10 mouse cellular contexts compared by ENCODE assay signal in genomic region chr17:66680662-66681061, GRCm38 (mm10).
A peak's percentile ranks its signal among the peaks of the same experiment; 100 is the strongest.
DNase-seq lines count a peak whose midpoint lies in the region; ATAC-seq lines count a peak whose summit lies in the region.
"Had no signal": no experiment of that assay in that cellular context is flagged by ENCODE, and none has a peak within 500 bp of the region (broad histone marks: within the 10 kb centered on the region; RNA-seq: fewer than 3 reads in every experiment).

No protein-coding gene starts in this region.

- no peaks in the 10 kb centered on the region for H3K27me3 ChIP-seq in liver, embryonic 11.5 days (replicated peaks; ENCODE audit: control insufficient read depth, insufficient read depth, low read length)
- H3K27me3 ChIP-seq: embryonic facial prominence, embryonic 15.5 days; limb, embryonic 15.5 days had no signal

- H3K4me2 ChIP-seq in liver, embryonic 11.5 days = no peak overlapping the region
- H3K4me2 ChIP-seq: embryonic facial prominence, embryonic 15.5 days; limb, embryonic 15.5 days had no signal

- no peaks in the 10 kb centered on the region for H3K36me3 ChIP-seq in liver, embryonic 11.5 days (ENCODE audit: control insufficient read depth, insufficient read depth, low read length)
- H3K36me3 ChIP-seq: embryonic facial prominence, embryonic 15.5 days had no signal

- H3K9ac ChIP-seq in liver, embryonic 11.5 days (ENCODE audit: low read depth, low read length) = no peak overlapping the region
- H3K9ac ChIP-seq: embryonic facial prominence, embryonic 15.5 days; limb, embryonic 15.5 days had no signal

- peak; percentile 52 for DNase-seq in liver
- DNase-seq in liver, embryonic 11.5 days (ENCODE audit: low spot score) = no peak
- DNase-seq in NIH3T3 (ENCODE audit: low read depth) = peak; percentile 85
- DNase-seq in c-Kit-positive CD71-positive TER-119-positive erythroid progenitor cells, embryonic 14.5 days (ENCODE audit: low spot score) = peak; percentile 6
- DNase-seq in gastrocnemius, postnatal 10 days = peak; percentile 65
- peak; percentile 54 for DNase-seq in large intestine, adult 2 months (ENCODE audit: low read depth, low spot score)

- no peak overlapping the region for H3K27ac ChIP-seq in liver, embryonic 11.5 days (ENCODE audit: low read depth, low read length)
- H3K27ac ChIP-seq: embryonic facial prominence, embryonic 15.5 days; limb, embryonic 15.5 days had no signal

- no peaks in the 10 kb centered on the region for H3K4me1 ChIP-seq in liver, embryonic 11.5 days (replicated peaks; ENCODE audit: control insufficient read depth, insufficient read depth, low read length)
- H3K4me1 ChIP-seq: embryonic facial prominence, embryonic 15.5 days; limb, embryonic 15.5 days had no signal

- H3K4me3 ChIP-seq in liver, embryonic 11.5 days (ENCODE audit: low read depth, low read length) = no peak overlapping the region
- H3K4me3 ChIP-seq: embryonic facial prominence, embryonic 15.5 days; limb, embryonic 15.5 days had no signal

- no peaks in the 10 kb centered on the region for H3K9me3 ChIP-seq in liver, embryonic 11.5 days (ENCODE audit: control insufficient read depth, low read length)
- H3K9me3 ChIP-seq: embryonic facial prominence, embryonic 15.5 days; limb, embryonic 15.5 days had no signal

- no peak for ATAC-seq in liver, embryonic 11.5 days (replicated peaks; ENCODE audit: low FRiP score)
- peak; percentile 84 for ATAC-seq in megakaryocyte, adult 5-6 weeks (ENCODE audit: poor library complexity, severe bottlenecking)
- ATAC-seq in inflammation-experienced regulatory T-cells, adult 6 months = no peak

- 19% methylated on average over 4 of the region's 4 CpGs for WGBS in liver, embryonic 11.5 days
- 32% methylated on average over 4 of the region's 4 CpGs for WGBS in large intestine, adult 2 months
